Mouse (Mus musculus) megakaryocyte, embryonic 14.5 days (primary cell): Measurements from ENCODE around the gene Olfr1110. TPM values are rescaled to one million over a fixed set of nuclear protein-coding genes. Genes with fewer than 3 reads are reported as not detected.
"Not testable (repeated sequence)": the region's sequence is repeated elsewhere in the genome, so short reads cannot be mapped to it uniquely, and the experiment has no call there.

Experiments
- H3K27me3 ChIP-seq: replicated peaks from 2 replicates; pipeline ENCODE3; 2012; ENCODE audit warnings: inconsistent platforms
- H3K36me3 ChIP-seq: replicated peaks from 2 replicates; pipeline ENCODE3; 2012; ENCODE audit warnings: low read length, inconsistent platforms, mixed read lengths
- H3K4me1 ChIP-seq: 2 replicates; pipeline ENCODE4 v1.6.1; 2012; ENCODE audit warnings: inconsistent platforms
- H3K4me3 ChIP-seq: replicated peaks from 2 replicates; pipeline ENCODE3; 2012; ENCODE audit warnings: moderate library complexity, mild to moderate bottlenecking, inconsistent platforms
- H3K9me3 ChIP-seq: 2 replicates; pipeline ENCODE4 v1.6.1; 2012; ENCODE audit warnings: inconsistent platforms
- FLI1 ChIP-seq: IDR thresholded peaks from 2 replicates; pipeline ENCODE4 v1.6.1; 2012; ENCODE audit warnings: low read length, inconsistent platforms, mixed read lengths
- GATA1 ChIP-seq: IDR thresholded peaks from 3 replicates; pipeline ENCODE4 v1.6.1; 2012; ENCODE audit warnings: mixed read lengths, low read length, inconsistent platforms, borderline replicate concordance
- polyA plus RNA-seq: library from polyadenylated mRNA; stranded (reverse); fragments of >175 nt; gene quantifications from 2 replicates; pipeline ENCODE4 v1.2.3, GENCODE M21; 2012; ENCODE audit warnings: low replicate concordance; ENCODE audit not compliant: insufficient read depth

The Olfr1110 gene
- polyA plus RNA-seq: not detected in 2 replicates

GRCm38 (mm10) chr2:87140200-87140599, at the start of gene Olfr1110:
Gene Olfr1110 (minus strand): TSS chr2:87140300.
- H3K4me3 ChIP-seq: no peak within 1 kb of the TSS
- H3K36me3 ChIP-seq: no peaks in the 10 kb centered on the region
- H3K27me3 ChIP-seq: no peaks in the 10 kb centered on the region
- H3K9me3 ChIP-seq: no peaks in the 10 kb centered on the region
- TF ChIP-seq FLI1 (no peak), GATA1 (no peak)
- no peaks in the 10 kb centered on the region for H3K4me1 ChIP-seq

GRCm38 (mm10) chr2:87187498-87187897, 47.4 kb upstream of the Olfr1110 start, which contains the start of gene Olfr1112:
Gene Olfr1112 (plus strand): TSS chr2:87187798.
- no peaks in the 10 kb centered on the region for H3K4me1 ChIP-seq
- no peaks in the 10 kb centered on the region for H3K9me3 ChIP-seq
- H3K4me3 ChIP-seq: no peak within 1 kb of the TSS
- H3K27me3 ChIP-seq: no peaks in the 10 kb centered on the region
- H3K36me3 ChIP-seq: no peaks in the 10 kb centered on the region
- TF ChIP-seq GATA1 (no peak), FLI1 (no peak)

- not testable (repeated sequence) for H3K4me3 ChIP-seq, H3K4me1 ChIP-seq, H3K36me3 ChIP-seq, H3K27me3 ChIP-seq
- peaks cover 16% of the 10 kb centered on the region for H3K9me3 ChIP-seq
Observed at GRCm38 (mm10) chr2:87167731-87168130, 27.6 kb upstream of the Olfr1110 start.

- TF ChIP-seq GATA1 (no peak), FLI1 (no peak)
- no peak within 1 kb of the TSS for H3K4me3 ChIP-seq
- H3K4me1 ChIP-seq: no peaks in the 10 kb centered on the region
- H3K9me3 ChIP-seq: no peaks in the 10 kb centered on the region
- H3K36me3 ChIP-seq: no peaks in the 10 kb centered on the region
- H3K27me3 ChIP-seq: no peaks in the 10 kb centered on the region
Observed at GRCm38 (mm10) chr2:87152524-87152923, 12.4 kb upstream of the Olfr1110 start, which contains the start of gene Olfr1111. Gene Olfr1111 (minus strand): TSS chr2:87152624.

GRCm38 (mm10) chr2:87114467-87114866, 25.6 kb downstream of the Olfr1110 start, which contains the start of gene Olfr259:
Gene Olfr259 (minus strand): TSS chr2:87114567.
- Histone ChIP-seq H3K36me3 (no peaks in the 10 kb centered on the region), H3K9me3 (no peaks in the 10 kb centered on the region), H3K27me3 (no peaks in the 10 kb centered on the region), H3K4me1 (no peaks in the 10 kb centered on the region), H3K4me3 (no peak within 1 kb of the TSS)
- TF ChIP-seq FLI1: no peak
- TF ChIP-seq GATA1: no peak

- Histone ChIP-seq H3K4me1 (no peaks in the 10 kb centered on the region), H3K27me3 (no peaks in the 10 kb centered on the region), H3K9me3 (no peaks in the 10 kb centered on the region), H3K4me3 (no peak within 1 kb of the TSS), H3K36me3 (no peaks in the 10 kb centered on the region)
- TF ChIP-seq GATA1: no peak
- no peak for TF ChIP-seq FLI1
Observed at GRCm38 (mm10) chr2:87095908-87096307, 44.2 kb downstream of the Olfr1110 start, which contains the start of gene Olfr1109. Gene Olfr1109 (minus strand): TSS chr2:87096008.

Other genes with a start within 250 kb of the Olfr1110 start
- gene Olfr1097, start 248.1 kb downstream of the Olfr1110 start, polyA plus RNA-seq: not detected in 2 replicates
- not detected in 2 replicates for gene Olfr1098, start 215.8 kb downstream of the Olfr1110 start, polyA plus RNA-seq
- gene Olfr1099, start 179.6 kb downstream of the Olfr1110 start, polyA plus RNA-seq: not detected in 2 replicates
- gene Olfr1100, start 160.3 kb downstream of the Olfr1110 start, polyA plus RNA-seq: not detected in 2 replicates
- not detected in 2 replicates for gene Olfr1101, start 149.1 kb downstream of the Olfr1110 start, polyA plus RNA-seq
- gene Olfr1102, start 141.9 kb downstream of the Olfr1110 start, polyA plus RNA-seq: not detected in 2 replicates
- not detected in 2 replicates for gene Olfr1104, start 113.2 kb downstream of the Olfr1110 start, polyA plus RNA-seq
- 0.02 TPM in 1 of 2 replicates, not detected in the other for gene Olfr1105, start 103.8 kb downstream of the Olfr1110 start, polyA plus RNA-seq
- gene Olfr1106, start 88.0 kb downstream of the Olfr1110 start, polyA plus RNA-seq: not detected in 2 replicates
- gene Olfr1107, start 64.5 kb downstream of the Olfr1110 start, polyA plus RNA-seq: not detected in 2 replicates
- gene Olfr1109, start 44.3 kb downstream of the Olfr1110 start, polyA plus RNA-seq: not detected in 2 replicates
- not detected in 2 replicates for gene Olfr259, start 25.7 kb downstream of the Olfr1110 start, polyA plus RNA-seq
- not detected in 2 replicates for gene Olfr1111, start 12.3 kb upstream of the Olfr1110 start, polyA plus RNA-seq
- not detected in 2 replicates for gene Olfr1112, start 47.5 kb upstream of the Olfr1110 start, polyA plus RNA-seq
- gene Olfr1113, start 68.7 kb upstream of the Olfr1110 start, polyA plus RNA-seq: not detected in 2 replicates
- not detected in 2 replicates for gene Olfr1115, start 107.7 kb upstream of the Olfr1110 start, polyA plus RNA-seq
- not detected in 2 replicates for gene Olfr1116, start 127.2 kb upstream of the Olfr1110 start, polyA plus RNA-seq
- gene Olfr1118, start 167.3 kb upstream of the Olfr1110 start, polyA plus RNA-seq: 0.43 TPM in 1 of 2 replicates, not detected in the other
- not detected in 2 replicates for gene Olfr1120, start 214.5 kb upstream of the Olfr1110 start, polyA plus RNA-seq
- gene Olfr1121, start 229.6 kb upstream of the Olfr1110 start, polyA plus RNA-seq: not detected in 2 replicates
- gene Olfr1122, start 245.5 kb upstream of the Olfr1110 start, polyA plus RNA-seq: not detected in 2 replicates